Mouse (Mus musculus) CH12.LX (cell line): ENCODE measurements around the gene Glp1r. TPM values are rescaled to one million over a fixed set of nuclear protein-coding genes. Genes with fewer than 3 reads are reported as not detected.

ENCODE experiments used
- DNase-seq: peaks from one replicate; pipeline ENCODE4 v3.0.0-alpha.2; 2013; ENCODE audit errors: extremely low read depth
- H3K27ac ChIP-seq: 2 replicates; pipeline ENCODE4 v1.5.1; 2012; ENCODE audit warnings: low read depth, mild to moderate bottlenecking, control low read depth, moderate library complexity; ENCODE audit not compliant: insufficient read depth
- H3K27me3 ChIP-seq: replicated peaks from 2 replicates; pipeline ENCODE3; 2012; ENCODE audit warnings: inconsistent platforms
- H3K36me3 ChIP-seq, 2 experiments: replicated peaks in 1 of 2; 2 replicates each; pipeline versions ENCODE3 to v1.6.1; 2012; ENCODE audit warnings: inconsistent platforms in 1 of 2, low read length in 1 of 2, mild to moderate bottlenecking in 1 of 2, mixed read lengths in 1 of 2, moderate library complexity in 1 of 2; ENCODE audit not compliant: control insufficient read depth in 1 of 2, insufficient read depth in 1 of 2
- H3K4me1 ChIP-seq, 2 experiments: 2 replicates each; pipeline ENCODE4 v1.6.1; 2012; ENCODE audit warnings: inconsistent platforms in 1 of 2, moderate library complexity in 1 of 2; ENCODE audit not compliant: insufficient read depth in 2 of 2, control insufficient read depth in 1 of 2
- H3K4me2 ChIP-seq: 2 replicates; pipeline ENCODE4 v1.6.1; 2012; ENCODE audit warnings: low read depth, mild to moderate bottlenecking, control low read depth; ENCODE audit not compliant: poor library complexity, insufficient read depth, severe bottlenecking
- H3K4me3 ChIP-seq, 3 experiments: fragments of 150-350 bp in 1 of 3; sonication (generic) in 1 of 3; replicated peaks in 1 of 3; 2 replicates each; pipeline versions ENCODE3 to v1.5.1; 2011 to 2012; ENCODE audit warnings: low read depth in 2 of 3, low read length in 2 of 3, mild to moderate bottlenecking in 2 of 3, moderate library complexity in 2 of 3, control low read depth in 1 of 3, improper control_type of control experiment in 1 of 3, inconsistent platforms in 1 of 3, mixed read lengths in 1 of 3; ENCODE audit not compliant: poor library complexity in 1 of 3
- H3K79me2 ChIP-seq: replicated peaks from 2 replicates; pipeline ENCODE4 v1.6.1; 2012; ENCODE audit warnings: mild to moderate bottlenecking, moderate library complexity; ENCODE audit not compliant: control insufficient read depth, poor library complexity, insufficient read depth, severe bottlenecking; ENCODE audit errors: extremely low read depth
- H3K9ac ChIP-seq: 2 replicates; pipeline ENCODE4 v1.6.1; 2012; ENCODE audit warnings: low read depth, mild to moderate bottlenecking, control low read depth, moderate library complexity; ENCODE audit not compliant: insufficient read depth
- H3K9me3 ChIP-seq: replicated peaks from 2 replicates; pipeline ENCODE3; 2012; ENCODE audit warnings: low read length, inconsistent platforms, mixed read lengths
- BHLHE40 ChIP-seq: IDR thresholded peaks from 2 replicates; pipeline ENCODE4 v1.6.1; 2011; ENCODE audit warnings: mild to moderate bottlenecking, low read depth, low read length, improper control_type of control experiment
- CHD1 ChIP-seq: IDR thresholded peaks from 2 replicates; pipeline ENCODE4 v1.6.1; 2012; ENCODE audit warnings: low read depth, low read length, improper control_type of control experiment, inconsistent platforms
- CTCF ChIP-seq, 2 experiments: IDR thresholded peaks in 1 of 2; conservative IDR thresholded peaks in 1 of 2; 2 replicates each; pipeline ENCODE4 v1.5.1; 2011 to 2012; ENCODE audit warnings: low read depth in 2 of 2, low read length in 2 of 2, improper control_type of control experiment in 1 of 2, inconsistent platforms in 1 of 2, mild to moderate bottlenecking in 1 of 2, moderate library complexity in 1 of 2
- EP300 ChIP-seq: IDR thresholded peaks from 2 replicates; pipeline ENCODE4 v1.6.1; 2011; ENCODE audit warnings: low read length, improper control_type of control experiment
- KAT2A ChIP-seq: IDR thresholded peaks from 2 replicates; pipeline ENCODE4 v1.6.1; 2012; ENCODE audit warnings: low read length, improper control_type of control experiment, inconsistent platforms; ENCODE audit not compliant: insufficient replicate concordance
- MEF2A ChIP-seq: IDR thresholded peaks from 2 replicates; pipeline ENCODE4 v1.6.1; 2014; ENCODE audit warnings: low read depth, mild to moderate bottlenecking, inconsistent platforms, low read length, improper control_type of control experiment, borderline replicate concordance
- MYC ChIP-seq: IDR thresholded peaks from 2 replicates; pipeline ENCODE4 v1.6.1; 2011; ENCODE audit warnings: low read depth, mild to moderate bottlenecking, improper control_type of control experiment, low read length
- POLR2AphosphoS2 ChIP-seq: IDR thresholded peaks from 2 replicates; pipeline ENCODE4 v1.6.1; 2011; ENCODE audit warnings: low read depth, low read length, improper control_type of control experiment
- RAD21 ChIP-seq: IDR thresholded peaks from 2 replicates; pipeline ENCODE4 v1.6.1; 2011; ENCODE audit warnings: low read depth, mild to moderate bottlenecking, low read length, improper control_type of control experiment, moderate library complexity
- SIN3A ChIP-seq: IDR thresholded peaks from 2 replicates; pipeline ENCODE4 v1.6.1; 2012; ENCODE audit warnings: low read length, improper control_type of control experiment, inconsistent platforms
- SMC3 ChIP-seq: IDR thresholded peaks from 2 replicates; pipeline ENCODE4 v1.6.1; 2011; ENCODE audit warnings: low read depth, low read length, improper control_type of control experiment
- TBP ChIP-seq: conservative IDR thresholded peaks from 2 replicates; pipeline ENCODE4 v1.6.1; 2011; ENCODE audit warnings: low read depth, low read length, improper control_type of control experiment
- UBTF ChIP-seq: IDR thresholded peaks from 2 replicates; pipeline ENCODE4 v1.6.1; 2012; ENCODE audit warnings: low read depth, mild to moderate bottlenecking, inconsistent platforms, low read length, improper control_type of control experiment, moderate library complexity
- USF1 ChIP-seq: IDR thresholded peaks from 2 replicates; pipeline ENCODE4 v1.6.1; 2014; ENCODE audit warnings: low read depth, mild to moderate bottlenecking, inconsistent platforms, low read length, improper control_type of control experiment
- dilution Hi-C: fragments of 300-500 bp; cut with MboI; formaldehyde crosslinking; loops from 2 replicates; pipeline ENCODE4 v1.14.3; 2020; ENCODE audit warnings: low sequenced_read_pairs; ENCODE audit not compliant: extremely low pct_unique_long_range_greater_than_20kb, extremely low pct_ligation_motif_present
- in situ Hi-C: fragments of 300-500 bp; cut with MboI; formaldehyde crosslinking; loops from 3 replicates; pipeline ENCODE4 v1.14.3; 2019; ENCODE audit warnings: low sequenced_read_pairs, low pct_ligation_motif_present, low pct_unique_long_range_greater_than_20kb, mixed read lengths
- polyA plus RNA-seq: library from polyadenylated mRNA; unstranded; fragments of >175 nt; gene quantifications from 2 replicates; pipeline ENCODE4 v1.2.1, GENCODE M21; 2012; ENCODE audit warnings: low read depth; ENCODE audit not compliant: insufficient read length
- total RNA-seq, 2 experiments: library from RNA; depleted of rRNA; stranded (reverse); fragments of 300-350 nt in 1 of 2; fragments of >200 nt in 1 of 2; gene quantifications; 2 replicates each; pipeline ENCODE4 v1.2.3; 2012 to 2014

Gene Glp1r
- total and polyA plus RNA-seq, 3 experiments: 0.04 TPM; not detected in 2

GRCm38 (mm10) chr17:30883534-30883933 is 18.1 kb upstream of the Glp1r start:
- no peak for DNase-seq
- in situ Hi-C loops: no loop called here
- H3K4me1 ChIP-seq: no peaks in the 10 kb centered on the region
- H3K36me3 ChIP-seq: no peaks in the 10 kb centered on the region
- dilution Hi-C loops: no loop called here
- peaks cover 5% of the 10 kb centered on the region for H3K27me3 ChIP-seq
- H3K9me3 ChIP-seq: peaks cover 23% of the 10 kb centered on the region
- H3K9ac ChIP-seq: no peak overlapping the region
- H3K4me2 ChIP-seq: no peak overlapping the region
- no peak overlapping the region for H3K4me3 ChIP-seq
- no peak overlapping the region for H3K27ac ChIP-seq
- no peaks in the 10 kb centered on the region for H3K79me2 ChIP-seq
- no peak for TF ChIP-seq SMC3
- no peak for TF ChIP-seq KAT2A

- no peak for TF ChIP-seq BHLHE40
- TF ChIP-seq POLR2AphosphoS2: no peak
- no peak for TF ChIP-seq MEF2A
- no peak for TF ChIP-seq RAD21
- no peak for TF ChIP-seq UBTF
- no peak for TF ChIP-seq SIN3A
- TF ChIP-seq CHD1: no peak
- TF ChIP-seq SMC3: no peak
- Histone ChIP-seq H3K36me3 (no peaks in the 10 kb centered on the region), H3K4me3 (no peak overlapping the region), H3K4me1 (peaks cover 2 to 38% of the 10 kb centered on the region in 2 experiments; a peak in 2 of 4 replicates), H3K27ac (no peak overlapping the region), H3K9me3 (peaks cover 5% of the 10 kb centered on the region), H3K4me2 (no peak overlapping the region), H3K79me2 (no peaks in the 10 kb centered on the region), H3K27me3 (no peaks in the 10 kb centered on the region), H3K9ac (no peak overlapping the region)
- in situ Hi-C loops: loop anchor here (5.0 kb wide), 1 partner anchor 50 kb away; no protein-coding TSS in a partner anchor
- DNase-seq: no peak
- dilution Hi-C loops: no loop called here
Observed at GRCm38 (mm10) chr17:30892086-30892485, 9.5 kb upstream of the Glp1r start.

- Histone ChIP-seq H3K4me2 (no peak overlapping the region), H3K27me3 (no peaks in the 10 kb centered on the region), H3K36me3 (no peaks in the 10 kb centered on the region), H3K27ac (no peak overlapping the region), H3K4me1 (peaks cover 2 to 38% of the 10 kb centered on the region in 2 experiments; a peak in 2 of 4 replicates), H3K79me2 (no peaks in the 10 kb centered on the region), H3K9ac (no peak overlapping the region), H3K4me3 (no peak overlapping the region), H3K9me3 (peaks cover 2% of the 10 kb centered on the region)
- in situ Hi-C loops: loop anchor here (5.0 kb wide), 1 partner anchor 50 kb away; no protein-coding TSS in a partner anchor
- dilution Hi-C loops: no loop called here
- peak; percentile 74 for DNase-seq
- TF ChIP-seq SMC3 (peak; percentile 30), USF1 (no peak), RAD21 (peak; percentile 28), TBP (no peak), MYC (no peak), CTCF (conservative IDR thresholded peaks at IDR 0.05 in 1 of 2, IDR thresholded peaks at IDR 0.05 in 1 of 2; ENCODE audit: low read depth in 2 of 2, low read length in 2 of 2) (peak; percentile 65), EP300 (no peak), CHD1 (no peak), SIN3A (no peak)
Observed at GRCm38 (mm10) chr17:30892730-30893129, 8.9 kb upstream of the Glp1r start.
